ENCODE assay signal across 8 mouse cellular contexts in the genomic region with DNA sequence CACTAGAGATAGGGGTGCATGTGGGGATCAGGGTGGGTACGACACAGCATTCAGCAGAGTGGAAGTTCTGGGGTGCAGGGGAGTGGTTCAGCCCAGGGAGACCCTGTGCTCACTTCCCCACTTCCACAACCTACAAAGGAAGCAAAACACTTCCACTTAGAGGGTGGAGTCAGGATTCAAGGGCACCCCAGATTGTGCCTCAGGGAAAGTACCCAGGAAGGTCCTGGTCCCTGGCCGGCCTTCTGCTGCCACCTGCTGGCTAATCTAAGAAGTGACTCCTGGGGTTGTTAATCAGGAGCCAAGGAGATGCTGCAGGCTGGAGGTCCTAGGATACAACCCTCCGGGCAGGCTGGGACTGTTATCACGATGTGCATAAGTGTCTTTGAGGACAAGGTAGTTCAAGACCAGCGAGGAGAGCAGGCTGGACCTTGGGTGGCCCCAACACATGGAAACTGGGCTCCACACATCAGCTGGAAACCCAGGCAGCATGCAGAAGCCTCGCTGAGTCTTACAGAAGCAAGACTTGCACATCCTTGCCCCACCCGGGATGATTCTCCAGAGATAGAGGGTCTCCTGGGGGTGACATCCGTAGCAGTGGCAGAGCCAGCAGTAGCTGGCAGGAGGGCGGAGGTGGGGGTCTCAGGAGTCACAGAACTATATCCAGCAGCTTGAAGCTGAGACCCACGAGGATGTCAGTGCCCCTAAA. TPM values are rescaled to one million over a fixed set of nuclear protein-coding genes. Genes with fewer than 3 reads are reported as not detected.
DNase-seq lines count a peak whose midpoint lies in the region; ATAC-seq lines count a peak whose summit lies in the region.

No protein-coding gene starts in this region.

- H3K4me2 ChIP-seq in limb, embryonic 11.5 days (ENCODE audit: low read depth, severe bottlenecking): no peak overlapping the region

- ATAC-seq in limb, embryonic 11.5 days (ENCODE audit: insufficient number of reproducible peaks, low FRiP score, low TSS enrichment, low read depth): no peak; the same call in 1 of the 2 replicates
- ATAC-seq in monocyte, adult 5-6 weeks (replicated peaks; ENCODE audit: insufficient number of reproducible peaks, low FRiP score, low TSS enrichment, poor library complexity, severe bottlenecking): peak; percentile 59

- DNase-seq in 3T3-L1 (ENCODE audit: low read depth, low spot score): peak; percentile 88
- peak; percentile 94 for DNase-seq in adrenal gland, postnatal 10 days
- peak; percentile 70 for DNase-seq in embryo, embryonic 11.5 days (ENCODE audit: low read depth, low spot score)
- DNase-seq in gastrocnemius, postnatal 4 days (ENCODE audit: low spot score in 2 of 2): peak; percentile 74 to 85
- peak; percentile 92 for DNase-seq in kidney, adult 18-20 months
- peak; percentile 88 for DNase-seq in limb, embryonic 11.5 days (ENCODE audit: low spot score)
- DNase-seq in spleen, postnatal 14 days (ENCODE audit: low spot score in 2 of 2): peak; percentile 54 to 68

- H3K36me3 ChIP-seq in limb, embryonic 11.5 days (ENCODE audit: control insufficient read depth, insufficient read depth, low read length): no peaks in the 10 kb centered on the region

- H3K4me1 ChIP-seq in limb, embryonic 11.5 days (ENCODE audit: control insufficient read depth, insufficient read depth, low read length): 0 out of 2 replicates have a peak, but pooled peaks cover 2% of the 10 kb centered on the region

- 41% methylated on average over 10 of the region's 10 CpGs for WGBS in limb, embryonic 11.5 days

- no peak overlapping the region for H3K27ac ChIP-seq in limb, embryonic 11.5 days (replicated peaks; ENCODE audit: low read depth, low read length)

- no peak overlapping the region for H3K4me3 ChIP-seq in limb, embryonic 11.5 days (ENCODE audit: low read depth, low read length)

- H3K27me3 ChIP-seq in limb, embryonic 11.5 days (ENCODE audit: control insufficient read depth, insufficient read depth, low read length): no peaks in the 10 kb centered on the region

- no peaks in the 10 kb centered on the region for H3K9me3 ChIP-seq in limb, embryonic 11.5 days (ENCODE audit: control insufficient read depth, low read length)

- H3K9ac ChIP-seq in limb, embryonic 11.5 days (ENCODE audit: low read length): no peak overlapping the region

RNA-seq across cellular contexts. Expression of gene Ppara, which starts 25.4 kb away (rescaled TPM):
- 100 to 1,000 TPM in 1 of 2 experiments, 10 to 100 TPM in 1; 95.3 to 120 TPM for total RNA-seq in adrenal gland, postnatal 10 days (2021)
- 1 to 10 TPM; 6.9 to 9.3 TPM for total RNA-seq in gastrocnemius, postnatal 4 days (2021)
- polyA plus RNA-seq in limb, embryonic 11.5 days (2014; fragmentation: Nextera tagmentation; extraction: Ambion mirVana): 0.91 and 1.0 TPM in 2 replicates
- not detected in 3 replicates for total RNA-seq in monocyte, adult 5-6 weeks (2017)

Comparison
In these comparisons a context has a peak if more than half of its experiments do, and no peak if none do; other contexts are left out.
1. RNA of gene Ppara, which starts 25.4 kb away (total RNA-seq): 95.3 to 120 TPM in adrenal gland, postnatal 10 days; 6.9 to 9.3 TPM in gastrocnemius, postnatal 4 days and not detected in monocyte, adult 5-6 weeks; every median in the first group is over 4 times any median in the second.
2. Peak in every context shown above with its lines, with median percentiles within 50 percentile points of each other: DNase-seq.